Mouse (Mus musculus) heart, postnatal 36 days (tissue): ENCODE measurements at regions not wholly inside any gene's neighbourhood (a gene's known extent, or its start where the extent isn't known, plus 50 kb on each side); places are given as distances from the start of the nearest gene placed in this dataset.

Experiments used
- DNase-seq, 2 experiments: peaks; one replicate each; pipeline ENCODE4 v3.0.0; 2021 to 2022
- intact Hi-C: fragments of 180-260 bp; cut with DNase I; formaldehyde crosslinking; loops from one replicate; pipeline ENCODE4 v1.15.1; 2025

DNA sequence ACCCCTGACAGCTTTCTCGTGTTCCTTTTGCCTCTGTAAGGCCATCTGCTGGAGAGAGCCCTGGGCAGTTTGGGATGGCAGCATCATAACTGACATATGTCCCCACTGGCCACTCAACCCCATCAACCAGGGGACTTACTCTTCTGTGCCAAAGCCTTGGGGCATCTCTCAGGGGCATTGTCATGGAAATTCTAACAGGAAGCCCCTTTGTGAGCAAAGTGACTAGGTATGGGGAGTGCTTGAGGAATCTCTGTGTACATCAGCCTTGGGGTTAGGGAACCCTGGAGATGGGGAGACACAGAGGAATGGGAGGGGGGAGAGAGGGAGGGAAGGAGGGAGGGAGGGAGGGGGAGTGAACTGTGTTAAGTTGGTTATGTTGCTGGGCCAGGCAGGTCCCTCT is 147.2 kb downstream of the Tpra1 start:
- DNase-seq: no peak
- intact Hi-C loops: no loop called here

- intact Hi-C loops: no loop called here
Observed at GRCm38 (mm10) chr6:89050575-89051270, 148.7 kb downstream of the Tpra1 start.

DNA sequence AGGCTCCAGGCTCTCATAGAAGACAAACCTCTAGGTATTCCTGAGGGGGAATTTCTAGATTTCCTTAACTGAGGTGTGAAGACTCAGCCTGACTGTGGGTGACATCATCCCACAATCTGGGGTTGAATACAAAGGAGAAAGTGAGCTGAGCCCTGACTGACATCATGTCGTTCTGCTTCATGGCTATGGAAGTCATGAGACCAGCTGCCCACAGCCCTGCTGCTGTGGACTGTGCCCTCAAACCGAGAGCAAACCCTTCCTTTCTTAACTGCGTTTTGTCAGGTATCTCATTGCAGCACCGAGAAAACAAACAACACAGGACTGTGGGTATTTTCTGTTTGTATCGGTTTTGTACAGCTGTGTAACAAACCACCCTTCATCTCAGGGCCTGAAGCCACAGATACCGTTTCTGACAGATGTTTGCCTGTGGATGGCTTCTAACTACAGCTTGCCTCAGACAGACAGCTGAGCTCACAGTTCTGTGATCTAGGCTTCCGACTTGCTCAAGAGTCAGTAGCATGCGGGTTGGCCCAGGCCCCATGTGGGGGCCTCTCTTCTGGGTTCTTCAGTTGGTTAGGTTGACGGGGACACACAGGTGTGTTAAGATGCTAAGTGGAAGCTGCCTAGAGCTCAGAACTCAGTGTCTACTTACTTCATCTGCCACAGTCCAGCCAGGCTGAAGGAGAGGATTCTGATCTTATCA is 150.9 kb downstream of the Tpra1 start:
- no peak for DNase-seq
- intact Hi-C loops: no loop called here

More at GRCm38 (mm10) chr6:89050575-89051270, 148.7 kb downstream of the Tpra1 start:
- DNase-seq: no peak

- intact Hi-C loops: no loop called here
- no peak for DNase-seq
Observed at GRCm38 (mm10) chr6:89054060-89054459, 152.0 kb downstream of the Tpra1 start.

DNA sequence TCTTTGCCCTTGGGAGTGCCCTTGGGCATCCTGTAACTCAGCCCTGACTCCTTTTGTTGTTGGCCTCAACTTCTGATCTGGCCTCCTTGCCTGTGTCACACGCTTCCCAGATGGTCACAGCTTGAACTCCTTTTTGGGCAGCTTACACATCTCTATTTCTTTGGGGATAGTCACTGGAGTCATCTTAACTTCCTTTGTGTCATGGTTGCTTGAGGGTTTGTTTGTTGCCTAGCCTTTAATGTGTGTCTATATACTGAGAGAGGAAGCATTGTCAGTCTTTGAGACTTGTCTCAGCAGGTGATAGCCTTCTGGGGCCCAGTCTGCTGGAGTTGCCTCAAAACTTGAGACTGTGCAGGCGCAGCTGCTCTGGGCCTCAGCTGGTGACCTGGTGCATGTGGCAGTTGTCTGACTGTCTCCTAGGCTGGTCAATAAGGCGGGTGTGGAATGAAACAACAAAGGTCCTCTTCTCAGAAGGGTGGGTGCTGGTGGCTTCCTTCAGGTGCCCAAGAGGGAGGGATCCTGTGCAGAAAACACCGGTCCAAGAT is 157.5 kb downstream of the Tpra1 start:
- intact Hi-C loops: no loop called here
- DNase-seq: no peak

DNA sequence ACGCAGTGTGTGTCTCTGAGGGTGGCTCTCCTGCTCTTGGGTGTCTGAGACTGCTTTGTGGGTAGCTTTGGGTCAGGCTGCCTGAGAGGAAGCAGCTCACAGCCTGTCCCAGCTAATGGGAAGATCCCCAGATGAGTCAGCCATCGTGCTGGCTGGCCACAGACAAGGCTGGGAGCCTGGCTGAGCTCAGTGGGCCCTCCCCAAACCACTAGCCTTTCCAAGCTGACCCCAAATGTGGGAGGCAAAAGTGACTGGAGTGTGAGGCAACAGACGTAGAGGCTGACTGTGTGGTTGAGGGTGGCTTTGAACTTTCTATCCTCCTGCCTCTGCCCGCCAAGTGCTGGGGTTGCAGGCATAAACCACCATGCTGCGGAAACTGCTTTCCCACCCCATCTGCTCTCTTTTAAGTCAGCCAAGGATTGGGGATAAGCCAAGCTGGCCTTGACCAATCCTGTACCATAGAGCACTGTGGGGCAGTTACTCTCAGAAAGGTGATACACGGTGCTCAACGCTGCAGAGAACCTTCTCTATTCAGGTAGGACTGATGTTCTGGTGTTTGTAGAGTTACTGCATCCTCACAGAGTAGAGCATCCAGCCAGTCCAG is 163.0 kb downstream of the Tpra1 start:
- DNase-seq: no peak
- intact Hi-C loops: no loop called here

GRCm38 (mm10) chr6:89066588-89066987 is 164.5 kb downstream of the Tpra1 start:
- DNase-seq: no peak
- intact Hi-C loops: no loop called here

DNA sequence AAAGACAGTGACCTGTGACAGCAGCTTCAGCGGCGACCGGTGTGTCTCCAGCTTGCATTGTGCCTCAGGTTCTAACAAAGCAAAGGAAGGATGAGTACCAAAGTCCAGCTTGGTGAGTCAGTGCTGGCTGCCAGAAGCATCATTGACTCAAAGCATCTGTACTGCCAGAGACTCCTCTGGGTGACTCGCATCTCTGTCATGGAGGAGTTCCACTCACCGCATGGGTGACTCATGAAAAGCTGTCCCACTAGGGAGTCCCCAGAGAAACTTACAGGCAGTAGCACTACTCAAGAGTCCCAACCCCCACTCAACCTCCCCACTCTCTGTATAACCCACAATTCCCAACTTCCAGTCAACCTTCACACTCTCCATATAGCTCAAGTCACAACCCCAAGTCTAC is 166.2 kb downstream of the Tpra1 start:
- DNase-seq: no peak
- intact Hi-C loops: no loop called here

GRCm38 (mm10) chr6:89069108-89069507 is 167.1 kb downstream of the Tpra1 start:
- DNase-seq: no peak
- intact Hi-C loops: no loop called here

DNA sequence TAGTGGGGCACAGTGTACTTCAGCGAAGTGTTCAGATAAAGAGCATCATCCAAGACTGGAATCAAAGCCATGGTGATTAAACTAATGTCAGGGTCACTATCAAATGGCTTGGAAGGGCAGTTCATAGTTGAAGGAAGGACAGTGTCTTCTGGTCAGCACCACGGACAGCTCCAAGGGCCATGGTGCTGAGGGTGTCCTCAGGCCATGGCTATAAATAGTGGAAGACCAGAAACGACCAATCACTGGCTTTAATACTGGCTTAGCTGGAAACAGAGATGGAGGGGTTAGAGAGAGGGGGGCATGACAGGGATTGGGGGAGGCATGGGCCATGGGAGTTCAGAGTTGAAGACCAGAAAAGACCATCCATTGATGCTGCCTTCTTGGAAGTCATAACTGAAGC is 168.0 kb downstream of the Tpra1 start:
- intact Hi-C loops: no loop called here
- peak; percentile 50 to 64 for DNase-seq

- intact Hi-C loops: no loop called here
Observed at GRCm38 (mm10) chr6:89071766-89072165, 169.7 kb downstream of the Tpra1 start.

GRCm38 (mm10) chr6:89072569-89072968 is 170.5 kb downstream of the Tpra1 start:
- DNase-seq: no peak
- intact Hi-C loops: no loop called here

More at GRCm38 (mm10) chr6:89071766-89072165, 169.7 kb downstream of the Tpra1 start:
- no peak for DNase-seq

DNA sequence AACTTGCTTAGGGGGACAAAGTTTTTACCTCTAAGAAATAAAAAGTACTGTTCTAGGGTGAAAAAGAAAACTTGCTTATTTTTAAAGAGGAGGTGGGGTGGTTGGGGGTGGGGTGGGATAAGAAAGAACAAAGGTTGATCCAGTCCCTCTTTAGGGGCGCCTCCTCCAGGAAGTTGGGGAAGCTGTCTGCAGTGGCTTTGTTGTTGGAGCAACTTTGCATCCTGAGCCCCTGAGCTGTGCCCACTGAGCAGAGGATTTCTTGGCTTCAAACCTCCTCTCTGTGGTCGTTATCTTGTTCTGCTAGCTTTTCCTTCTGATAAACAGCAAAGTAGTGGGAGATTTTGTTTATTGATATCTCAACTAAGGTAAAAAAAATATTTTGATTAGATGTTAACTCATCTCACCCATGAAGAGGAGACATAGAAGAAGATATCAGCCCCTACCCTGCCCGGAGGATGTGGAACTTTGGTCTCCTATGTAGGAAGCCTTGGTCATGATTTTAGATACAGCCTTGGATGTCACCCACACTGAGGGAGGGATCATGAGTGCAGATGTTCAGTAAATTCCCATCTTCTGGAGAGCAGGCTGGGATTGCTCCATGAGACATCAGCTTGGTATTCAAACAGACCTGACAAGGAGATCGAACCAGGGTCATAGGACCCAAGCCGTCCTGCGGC is 179.7 kb downstream of the Tpra1 start:
- intact Hi-C loops: no loop called here
- DNase-seq: no peak

GRCm38 (mm10) chr6:89084437-89084836 is 182.4 kb downstream of the Tpra1 start:
- intact Hi-C loops: no loop called here
- no peak for DNase-seq

GRCm38 (mm10) chr6:89085151-89085550 is 183.1 kb downstream of the Tpra1 start:
- DNase-seq: no peak
- intact Hi-C loops: no loop called here

DNA sequence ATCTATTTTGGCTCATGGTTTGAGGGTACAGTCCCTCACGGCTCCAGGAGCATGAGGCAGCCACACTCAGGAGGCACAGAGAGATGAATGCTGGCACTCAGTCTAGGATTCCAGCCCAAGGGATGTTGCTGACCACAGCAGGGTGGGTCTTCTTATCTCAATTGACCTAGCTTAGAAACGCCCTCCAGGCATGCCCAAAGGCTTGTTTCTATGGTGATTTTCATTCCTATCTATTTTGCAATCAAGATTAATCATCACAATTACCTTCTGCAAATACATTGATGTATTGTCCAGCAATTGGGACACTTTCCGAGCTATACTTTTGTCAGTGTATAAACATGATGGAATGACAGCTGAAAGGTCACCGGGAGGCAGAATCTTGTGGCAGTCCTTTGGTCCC is 185.6 kb downstream of the Tpra1 start:
- no peak for DNase-seq
- intact Hi-C loops: no loop called here

- intact Hi-C loops: loop anchor here (5.0 kb wide), 1 partner anchor 398 kb away; no protein-coding TSS in a partner anchor
- DNase-seq: no peak
Observed at GRCm38 (mm10) chr6:89090096-89090495, 188.0 kb downstream of the Tpra1 start.

DNA sequence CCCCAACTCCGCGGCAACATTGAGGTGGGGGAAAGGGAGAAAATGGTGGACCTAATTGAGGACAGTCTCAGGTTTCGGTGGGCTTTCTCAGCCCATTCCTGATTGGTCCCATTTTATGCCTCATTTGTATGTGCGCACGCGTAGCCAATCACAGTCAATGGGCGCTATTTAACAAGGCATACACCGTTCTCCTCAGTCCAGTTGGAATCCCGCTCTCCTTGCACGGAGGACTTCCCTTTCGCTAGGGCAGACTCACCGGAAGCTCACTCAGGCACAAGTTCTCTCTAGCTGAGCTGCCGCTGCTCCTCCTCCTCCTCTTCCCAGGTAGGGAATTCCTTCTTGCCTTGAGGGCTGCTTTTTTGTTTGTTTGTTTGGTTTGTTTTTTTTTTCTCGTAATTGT is 193.9 kb downstream of the Tpra1 start:
- DNase-seq: no peak

DNA sequence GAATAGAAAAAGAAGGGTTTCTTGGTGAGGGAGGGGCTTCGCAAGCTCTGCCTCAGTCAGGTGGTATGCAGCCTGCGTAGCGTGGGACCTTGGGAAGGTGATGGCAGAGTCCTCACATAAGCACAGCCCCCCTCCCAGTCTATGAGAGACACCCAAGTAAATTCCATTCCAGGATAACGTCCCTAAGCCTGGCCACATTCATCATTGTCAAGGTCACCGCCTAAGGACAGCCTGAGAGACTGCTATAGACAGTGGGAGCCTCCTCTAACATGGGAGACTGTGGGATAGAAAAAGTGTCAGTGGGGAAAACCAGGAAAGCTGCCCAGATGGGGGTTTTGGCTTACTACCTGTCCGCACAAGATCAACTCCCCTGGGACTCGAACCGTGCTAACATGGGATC is 195.5 kb downstream of the Tpra1 start:
- intact Hi-C loops: no loop called here
- no peak for DNase-seq

More for the DNA sequence above, 193.9 kb downstream of the Tpra1 start:
- intact Hi-C loops: no loop called here

DNA sequence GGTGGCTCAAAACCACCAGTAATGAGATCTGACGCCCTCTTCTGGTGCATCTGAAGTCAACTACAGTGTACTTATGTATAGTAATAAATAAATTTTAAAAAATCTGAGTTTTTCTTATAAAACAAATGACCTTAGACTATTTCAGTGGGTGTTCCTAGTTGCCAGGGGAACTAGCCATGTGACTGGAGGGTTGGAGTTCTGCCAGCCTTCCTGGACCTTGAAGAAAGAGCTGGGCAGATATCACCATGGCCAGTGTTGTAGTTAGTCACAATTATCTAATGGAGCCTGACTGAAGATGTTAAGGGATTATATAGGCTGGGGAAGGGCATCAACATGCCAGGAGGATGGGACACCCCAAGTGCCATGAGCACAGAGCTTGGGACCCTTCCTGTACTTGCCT is 217.2 kb downstream of the Tpra1 start:
- intact Hi-C loops: no loop called here

More for the DNA sequence above, 217.2 kb downstream of the Tpra1 start:
- DNase-seq: no peak
